Comparison of ENCODE assay signal across 8 mouse cellular contexts in genomic region chr17:79840254-79841238, GRCm38 (mm10). TPM values are rescaled to one million over a fixed set of nuclear protein-coding genes. Genes with fewer than 3 reads are reported as not detected.
DNase-seq lines count a peak whose midpoint lies in the region; ATAC-seq and TF ChIP-seq lines count a peak whose summit lies in the region.

No protein-coding gene starts in this region.

- CTCF ChIA-PET in Patski (lab: Charles Lee) = interaction anchor here (1.3 to 1.6 kb wide), 3 partner anchors 125 to 142 kb away, joined by 3 to 5 read pairs (median 3); partner anchors contain the start of gene Cyp1b1

- H3K4me3 ChIP-seq in kidney, postnatal 0 days (replicated peaks; ENCODE audit: low read depth, low read length) = no peak overlapping the region
- H3K4me3 ChIP-seq in liver, embryonic 13.5 days (replicated peaks) = no peak overlapping the region
- no peak overlapping the region for H3K4me3 ChIP-seq in neural tube, embryonic 14.5 days (ENCODE audit: low read depth, low read length)

- H3K9me3 ChIP-seq in kidney, postnatal 0 days (replicated peaks; ENCODE audit: low read length) = no peaks in the 10 kb centered on the region
- no peaks in the 10 kb centered on the region for H3K9me3 ChIP-seq in liver, embryonic 13.5 days (replicated peaks)
- H3K9me3 ChIP-seq in neural tube, embryonic 14.5 days (ENCODE audit: control insufficient read depth, low read length) = no peaks in the 10 kb centered on the region

- H3K27ac ChIP-seq in kidney, postnatal 0 days = no peak overlapping the region
- H3K27ac ChIP-seq in liver, embryonic 13.5 days = no peak overlapping the region
- H3K27ac ChIP-seq in neural tube, embryonic 14.5 days (ENCODE audit: low read depth, low read length) = no peak overlapping the region

- no peak overlapping the region for H3K4me2 ChIP-seq in kidney, postnatal 0 days (ENCODE audit: low read length)
- no peak overlapping the region for H3K4me2 ChIP-seq in liver, embryonic 13.5 days
- H3K4me2 ChIP-seq in neural tube, embryonic 14.5 days (ENCODE audit: low read depth, low read length) = no peak overlapping the region

- TF ChIP-seq CTCF in Patski (IDR thresholded peaks at IDR 0.05) = peak; percentile 99
- peak; percentile 99 for TF ChIP-seq CTCF in kidney, postnatal 0 days (IDR thresholded peaks at IDR 0.05; ENCODE audit: low read depth)

- no peaks in the 10 kb centered on the region for H3K36me3 ChIP-seq in kidney, postnatal 0 days (ENCODE audit: insufficient read depth, low read length)
- no peaks in the 10 kb centered on the region for H3K36me3 ChIP-seq in liver, embryonic 13.5 days
- H3K36me3 ChIP-seq in neural tube, embryonic 14.5 days (ENCODE audit: control insufficient read depth, insufficient read depth, low read length) = no peaks in the 10 kb centered on the region

- ATAC-seq in Patski = no peak
- ATAC-seq in kidney, postnatal 0 days (replicated peaks; ENCODE audit: low FRiP score, low read depth) = peak; percentile 52; the same call in 1 of the 2 replicates
- no peak for ATAC-seq in liver, embryonic 13.5 days (ENCODE audit: low read depth)
- peak; percentile 74 for ATAC-seq in neural tube, embryonic 14.5 days (ENCODE audit: low read depth)

- H3K9ac ChIP-seq in kidney, postnatal 0 days (ENCODE audit: low read depth, low read length) = no peak overlapping the region
- H3K9ac ChIP-seq in liver, embryonic 13.5 days = no peak overlapping the region
- no peak overlapping the region for H3K9ac ChIP-seq in neural tube, embryonic 14.5 days (replicated peaks; ENCODE audit: low read depth, low read length)

- POLR2A ChIA-PET in Patski (lab: Charles Lee) = no interaction called here

- H3K4me1 ChIP-seq in kidney, postnatal 0 days (replicated peaks; ENCODE audit: insufficient read depth, low read length) = no peaks in the 10 kb centered on the region
- no peaks in the 10 kb centered on the region for H3K4me1 ChIP-seq in liver, embryonic 13.5 days (replicated peaks)
- no peaks in the 10 kb centered on the region for H3K4me1 ChIP-seq in neural tube, embryonic 14.5 days (ENCODE audit: control insufficient read depth, insufficient read depth, low read length)

- DNase-seq in 416B (ENCODE audit: low read depth) = peak; percentile 46
- no peak for DNase-seq in Patski (ENCODE audit: low read depth, low spot score)
- peak; percentile 88 for DNase-seq in embryo, embryonic 10.5 days (ENCODE audit: low spot score)
- DNase-seq in heart, adult 8-10 months (ENCODE audit: low spot score) = peak; percentile 67
- peak; percentile 95 for DNase-seq in kidney, postnatal 0 days (ENCODE audit: low spot score)
- DNase-seq in liver, embryonic 13.5 days = peak; percentile 6
- DNase-seq in thymus, postnatal 36 days = peak; percentile 67

- WGBS in kidney, postnatal 0 days = 42% methylated on average over 7 of the region's 7 CpGs
- 35% methylated on average over 7 of the region's 7 CpGs for WGBS in liver, embryonic 13.5 days (ENCODE audit: insufficient replicate concordance)
- WGBS in neural tube, embryonic 14.5 days = 49% methylated on average over 7 of the region's 7 CpGs

- H3K27me3 ChIP-seq in Patski = no peaks in the 10 kb centered on the region
- H3K27me3 ChIP-seq in kidney, postnatal 0 days (ENCODE audit: insufficient read depth, low read length) = no peaks in the 10 kb centered on the region
- no peaks in the 10 kb centered on the region for H3K27me3 ChIP-seq in liver, embryonic 13.5 days
- H3K27me3 ChIP-seq in neural tube, embryonic 14.5 days (ENCODE audit: control insufficient read depth, insufficient read depth, low read length) = no peaks in the 10 kb centered on the region

- in situ Hi-C loops in Patski (cut with MboI; ENCODE audit: low pct_unique_long_range_greater_than_20kb) = loop anchor here (5.0 to 25.0 kb wide), 2 partner anchors 478 to 728 kb away; partner anchors contain the start of gene Cdc42ep3

RNA-seq across cellular contexts. Expression of gene Atl2, which starts 55.4 kb away (rescaled TPM):
- 38.4 TPM for polyA plus RNA-seq in Patski (2021)
- 10 to 100 TPM; 31.8 to 33.7 (median 32.1) TPM for total RNA-seq in heart, adult 8-10 months (2022)
- 28.2 and 30.7 TPM in 2 replicates for polyA plus RNA-seq in kidney, postnatal 0 days (2015; fragmentation: Nextera tagmentation; extraction: Ambion mirVana)
- polyA plus RNA-seq in liver, embryonic 13.5 days (2015; fragmentation: Nextera tagmentation; extraction: Ambion mirVana) = 31.7 and 40.2 TPM in 2 replicates
- 45.4 and 47.6 TPM in 2 replicates for polyA plus RNA-seq in neural tube, embryonic 14.5 days (2014; fragmentation: Nextera tagmentation; extraction: Ambion mirVana)

Comparison
In these comparisons a context has a peak if more than half of its experiments do, and no peak if none do; other contexts are left out.
1. ATAC-seq: peak in kidney, postnatal 0 days (single experiment) and neural tube, embryonic 14.5 days (single experiment); none in Patski (single experiment) and liver, embryonic 13.5 days (single experiment).